Mouse (Mus musculus) spleen, adult 2 months (tissue): ENCODE data around the gene Galnt17.

Experiments
- CTCF ChIP-seq: fragments of 200-500 bp; IDR thresholded peaks from 2 replicates; pipeline ENCODE4 v1.5.1; 2011; ENCODE audit warnings: mild to moderate bottlenecking, inconsistent platforms; ENCODE audit not compliant: insufficient read depth, insufficient read length, insufficient replicate concordance; ENCODE audit errors: extremely low read depth
- POLR2A ChIP-seq: fragments of 200-500 bp; IDR thresholded peaks from 2 replicates; pipeline ENCODE4 v1.6.1; 2011; ENCODE audit warnings: low read depth, low read length, inconsistent platforms

DNA sequence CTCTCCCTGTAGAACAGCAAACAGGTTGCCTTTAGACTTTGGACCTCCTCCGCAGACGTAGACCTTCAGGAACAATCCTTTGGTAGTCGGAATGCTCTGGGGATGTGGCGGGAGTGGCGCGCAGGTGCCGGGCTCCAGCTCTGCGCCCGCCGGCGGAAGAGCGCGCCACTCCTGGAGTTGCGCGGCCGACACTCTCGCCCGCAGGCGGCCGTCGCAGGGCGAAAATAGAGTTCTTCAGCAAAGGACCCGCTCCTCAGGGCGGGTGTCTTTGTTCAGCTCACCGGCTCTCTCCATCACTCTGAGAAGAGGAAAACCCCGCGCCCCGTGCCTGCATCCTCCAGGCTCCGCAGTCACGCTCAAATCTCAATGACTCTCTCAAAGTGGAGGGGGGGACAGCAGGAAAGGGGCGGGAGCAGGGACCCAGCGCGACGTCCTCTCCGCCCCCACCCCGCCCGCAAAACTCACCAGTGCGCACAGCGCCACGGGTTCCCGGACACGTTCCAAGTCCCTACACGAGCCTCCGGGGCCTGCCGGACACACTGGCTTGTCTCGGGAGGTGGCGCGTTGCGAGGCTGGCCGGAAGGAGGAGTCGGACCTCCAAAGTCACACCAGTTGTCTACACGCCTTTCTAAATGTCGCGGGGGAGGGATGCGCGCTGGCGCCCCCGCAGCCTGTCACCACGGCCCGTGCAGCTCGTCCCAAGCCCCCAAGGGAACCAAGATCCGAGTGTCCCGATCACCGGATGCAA lies 1.2 kb downstream of the Galnt17 start:
- TF ChIP-seq POLR2A, result no peak
- TF ChIP-seq CTCF, result no peak
